Mouse (Mus musculus): ENCODE measurements at regions not wholly inside any gene's neighbourhood (a gene's known extent, or its start where the extent isn't known, plus 50 kb on each side); places are given as distances from the start of the nearest gene placed in this dataset.

GRCm38 (mm10) chr4:25416330-25416729 lies 134.7 kb upstream of the Ufl1 start:
- Histone ChIP-seq H3K36me3 (no peaks in the 10 kb centered on the region), H3K9me3 (no peaks in the 10 kb centered on the region), H3K4me1 (no peaks in the 10 kb centered on the region), H3K27me3 (replicated peaks) (no peaks in the 10 kb centered on the region), H3K4me2 (replicated peaks) (no peak overlapping the region), H3K27ac (no peak overlapping the region), H3K9ac (no peak overlapping the region), H3K4me3 (no peak overlapping the region)
- 89% methylated on average over 2 of the region's 2 CpGs for WGBS
- ATAC-seq (ENCODE audit: low FRiP score, low read depth), result no peak

GRCm38 (mm10) chr4:25410440-25410839 lies 128.8 kb upstream of the Ufl1 start:
- Histone ChIP-seq H3K9me3 (no peaks in the 10 kb centered on the region), H3K4me1 (peaks cover 8% of the 10 kb centered on the region; the same call in 1 of the 2 replicates), H3K4me3 (no peak overlapping the region), H3K9ac (no peak overlapping the region), H3K4me2 (replicated peaks) (no peak overlapping the region), H3K36me3 (no peaks in the 10 kb centered on the region), H3K27ac (no peak overlapping the region), H3K27me3 (replicated peaks) (no peaks in the 10 kb centered on the region)
- WGBS, result 51% methylated on average over 4 of the region's 4 CpGs
- ATAC-seq (ENCODE audit: low FRiP score, low read depth), result no peak

- Histone ChIP-seq H3K4me1 (peaks cover 8% of the 10 kb centered on the region; the same call in 1 of the 2 replicates), H3K36me3 (no peaks in the 10 kb centered on the region), H3K9me3 (no peaks in the 10 kb centered on the region), H3K9ac (no peak overlapping the region), H3K27me3 (replicated peaks) (no peaks in the 10 kb centered on the region), H3K4me3 (no peak overlapping the region), H3K27ac (no peak overlapping the region), H3K4me2 (replicated peaks) (peak overlapping the region; percentile 16; the same call in 1 of the 2 replicates)
- peak; percentile 94 for ATAC-seq (ENCODE audit: low FRiP score, low read depth)
- 19% methylated on average over 3 of the region's 3 CpGs for WGBS
Measured at GRCm38 (mm10) chr4:25408696-25409448, 127.3 kb upstream of the Ufl1 start.

GRCm38 (mm10) chr4:25407842-25408241 lies 126.2 kb upstream of the Ufl1 start:
- 0 out of 2 replicates have a peak, but pooled peaks have one; percentile 34 for ATAC-seq (ENCODE audit: low FRiP score, low read depth)
- Histone ChIP-seq H3K4me2 (replicated peaks) (no peak overlapping the region), H3K4me3 (no peak overlapping the region), H3K4me1 (peaks cover 8% of the 10 kb centered on the region; the same call in 1 of the 2 replicates), H3K36me3 (no peaks in the 10 kb centered on the region), H3K27ac (no peak overlapping the region), H3K9ac (no peak overlapping the region), H3K9me3 (no peaks in the 10 kb centered on the region), H3K27me3 (replicated peaks) (no peaks in the 10 kb centered on the region)
- 40% methylated on average over 4 of the region's 4 CpGs for WGBS

- 82% methylated on average over 5 of the region's 5 CpGs for WGBS
- no peaks in the 10 kb centered on the region for H3K36me3 ChIP-seq
- no peak overlapping the region for H3K9ac ChIP-seq
- no peaks in the 10 kb centered on the region for H3K4me1 ChIP-seq
- no peak for ATAC-seq (ENCODE audit: low FRiP score, low read depth)
- H3K27me3 ChIP-seq (replicated peaks), result no peaks in the 10 kb centered on the region
- no peak overlapping the region for H3K4me2 ChIP-seq (replicated peaks)
- no peak overlapping the region for H3K4me3 ChIP-seq
- no peak overlapping the region for H3K27ac ChIP-seq
- H3K9me3 ChIP-seq, result no peaks in the 10 kb centered on the region
Measured at GRCm38 (mm10) chr4:25389542-25389941, 107.9 kb upstream of the Ufl1 start.

- H3K4me3 ChIP-seq, result no peak overlapping the region
- H3K27me3 ChIP-seq (replicated peaks), result no peaks in the 10 kb centered on the region
- H3K9ac ChIP-seq, result no peak overlapping the region
- ATAC-seq (ENCODE audit: low FRiP score, low read depth), result no peak
- H3K27ac ChIP-seq, result no peak overlapping the region
- WGBS, result 81% methylated on average over 4 of the region's 4 CpGs
- no peaks in the 10 kb centered on the region for H3K36me3 ChIP-seq
- H3K9me3 ChIP-seq, result no peaks in the 10 kb centered on the region
- H3K4me1 ChIP-seq, result no peaks in the 10 kb centered on the region
- no peak overlapping the region for H3K4me2 ChIP-seq (replicated peaks)
Measured at GRCm38 (mm10) chr4:25372041-25372440, 90.4 kb upstream of the Ufl1 start.

GRCm38 (mm10) chr4:25364402-25364801 lies 82.8 kb upstream of the Ufl1 start:
- Histone ChIP-seq H3K4me2 (replicated peaks) (no peak overlapping the region), H3K27me3 (replicated peaks) (no peaks in the 10 kb centered on the region), H3K4me1 (no peaks in the 10 kb centered on the region), H3K36me3 (no peaks in the 10 kb centered on the region), H3K9ac (no peak overlapping the region), H3K4me3 (no peak overlapping the region), H3K27ac (no peak overlapping the region), H3K9me3 (no peaks in the 10 kb centered on the region)
- no peak for ATAC-seq (ENCODE audit: low FRiP score, low read depth)

- no peak for ATAC-seq (ENCODE audit: low FRiP score, low read depth)
- H3K9me3 ChIP-seq, result no peaks in the 10 kb centered on the region
- no peaks in the 10 kb centered on the region for H3K4me1 ChIP-seq
- H3K4me2 ChIP-seq (replicated peaks), result no peak overlapping the region
- no peaks in the 10 kb centered on the region for H3K36me3 ChIP-seq
- no peaks in the 10 kb centered on the region for H3K27me3 ChIP-seq (replicated peaks)
- no peak overlapping the region for H3K9ac ChIP-seq
- 86% methylated on average over 1 of the region's 1 CpGs for WGBS
- H3K4me3 ChIP-seq, result no peak overlapping the region
- H3K27ac ChIP-seq, result no peak overlapping the region
Measured at GRCm38 (mm10) chr4:25337638-25338037, 56.0 kb upstream of the Ufl1 start.
